Mouse (Mus musculus) lung, embryonic 14.5 days (tissue): Measurements from ENCODE around the gene Gsg1l. TPM values are rescaled to one million over a fixed set of nuclear protein-coding genes. Genes with fewer than 3 reads are reported as not detected.
A peak's percentile ranks its signal among the peaks of the same experiment; 100 is the strongest.

ENCODE experiments used
- ATAC-seq: fragments of 200-750 bp; cut with Nextera tagmentation; 2 replicates; pipeline ENCODE4 v1.8.0; 2017; ENCODE audit warnings: mild to moderate bottlenecking, moderate TSS enrichment, moderate library complexity; ENCODE audit not compliant: insufficient read depth
- DNase-seq: peaks from one replicate; pipeline ENCODE4 v3.0.0-alpha.2; 2015
- H3K27ac ChIP-seq: fragments of 300-500 bp; sonication (generic); 2 replicates; pipeline ENCODE4 v1.5.1; 2014; ENCODE audit warnings: low read depth, mild to moderate bottlenecking, moderate library complexity
- H3K27me3 ChIP-seq: fragments of 300-500 bp; sonication (generic); 2 replicates; pipeline ENCODE4 v1.6.1; 2014; ENCODE audit warnings: low read length, control low read depth; ENCODE audit not compliant: insufficient read depth
- H3K36me3 ChIP-seq: fragments of 300-500 bp; sonication (generic); 2 replicates; pipeline ENCODE4 v1.6.1; 2014; ENCODE audit warnings: control low read depth; ENCODE audit not compliant: insufficient read depth
- H3K4me1 ChIP-seq: fragments of 300-500 bp; sonication (generic); 2 replicates; pipeline ENCODE4 v1.6.1; 2014; ENCODE audit warnings: antibody characterized with exemption, control low read depth; ENCODE audit not compliant: insufficient read depth
- H3K4me2 ChIP-seq: fragments of 300-500 bp; sonication (generic); 2 replicates; pipeline ENCODE4 v1.6.1; 2014; ENCODE audit warnings: mild to moderate bottlenecking
- H3K4me3 ChIP-seq: fragments of 300-500 bp; sonication (generic); 2 replicates; pipeline ENCODE4 v1.5.1; 2014; ENCODE audit warnings: low read depth, low read length
- H3K9ac ChIP-seq: fragments of 300-500 bp; sonication (generic); 2 replicates; pipeline ENCODE4 v1.6.1; 2014
- H3K9me3 ChIP-seq: fragments of 300-500 bp; sonication (generic); 2 replicates; pipeline ENCODE4 v1.6.1; 2016; ENCODE audit warnings: low read depth, low read length, control low read depth
- CTCF ChIP-seq: IDR thresholded peaks from 2 replicates; pipeline ENCODE4 v1.5.1; 2016; ENCODE audit warnings: antibody characterized with exemption, low read depth
- WGBS: fragments of 180-500 bp; shearing (Covaris S2); extraction: QIAGEN DNeasy Blood & Tissue Kit; methylation state at CpG from one replicate; pipeline ENCODE4 v1.1.7; 2014; 5-methylcytosine and 5-hydroxymethylcytosine counted together
- polyA plus RNA-seq: library from polyadenylated mRNA; unstranded; fragments of >200 nt; fragmentation: Nextera tagmentation; extraction: Ambion mirVana; gene quantifications from 2 replicates; pipeline ENCODE4 v1.2.1, GENCODE M21; 2014

Gsg1l gene
- polyA plus RNA-seq, 1 experiment from 2014 or later = 3.3 TPM

GRCm38 (mm10) chr7:126032776-126033209 is 49.4 kb downstream of the Gsg1l start:
- TF ChIP-seq CTCF = no peak
- WGBS = 70% methylated on average over 5 of the region's 5 CpGs
- Histone ChIP-seq H3K4me1 (peaks cover 3% of the 10 kb centered on the region; the same call in 1 of the 2 replicates), H3K4me3 (no peak overlapping the region), H3K9me3 (no peaks in the 10 kb centered on the region), H3K36me3 (no peaks in the 10 kb centered on the region), H3K4me2 (no peak overlapping the region), H3K27me3 (no peaks in the 10 kb centered on the region), H3K9ac (no peak overlapping the region), H3K27ac (peak overlapping the region; percentile 4; the same call in 1 of the 2 replicates)
- DNase-seq (no peak), ATAC-seq (no peak)

GRCm38 (mm10) chr7:126032365-126032755 is 49.9 kb downstream of the Gsg1l start:
- Histone ChIP-seq H3K4me1 (0 out of 2 replicates have a peak, but pooled peaks cover 2% of the 10 kb centered on the region), H3K27ac (peak overlapping the region; percentile 4; the same call in 1 of the 2 replicates), H3K36me3 (no peaks in the 10 kb centered on the region), H3K27me3 (no peaks in the 10 kb centered on the region), H3K4me2 (no peak overlapping the region), H3K4me3 (no peak overlapping the region), H3K9ac (no peak overlapping the region), H3K9me3 (no peaks in the 10 kb centered on the region)
- DNase-seq (no peak), ATAC-seq (no peak)
- no peak for TF ChIP-seq CTCF
- WGBS = 80% methylated on average over 3 of the region's 3 CpGs

DNA sequence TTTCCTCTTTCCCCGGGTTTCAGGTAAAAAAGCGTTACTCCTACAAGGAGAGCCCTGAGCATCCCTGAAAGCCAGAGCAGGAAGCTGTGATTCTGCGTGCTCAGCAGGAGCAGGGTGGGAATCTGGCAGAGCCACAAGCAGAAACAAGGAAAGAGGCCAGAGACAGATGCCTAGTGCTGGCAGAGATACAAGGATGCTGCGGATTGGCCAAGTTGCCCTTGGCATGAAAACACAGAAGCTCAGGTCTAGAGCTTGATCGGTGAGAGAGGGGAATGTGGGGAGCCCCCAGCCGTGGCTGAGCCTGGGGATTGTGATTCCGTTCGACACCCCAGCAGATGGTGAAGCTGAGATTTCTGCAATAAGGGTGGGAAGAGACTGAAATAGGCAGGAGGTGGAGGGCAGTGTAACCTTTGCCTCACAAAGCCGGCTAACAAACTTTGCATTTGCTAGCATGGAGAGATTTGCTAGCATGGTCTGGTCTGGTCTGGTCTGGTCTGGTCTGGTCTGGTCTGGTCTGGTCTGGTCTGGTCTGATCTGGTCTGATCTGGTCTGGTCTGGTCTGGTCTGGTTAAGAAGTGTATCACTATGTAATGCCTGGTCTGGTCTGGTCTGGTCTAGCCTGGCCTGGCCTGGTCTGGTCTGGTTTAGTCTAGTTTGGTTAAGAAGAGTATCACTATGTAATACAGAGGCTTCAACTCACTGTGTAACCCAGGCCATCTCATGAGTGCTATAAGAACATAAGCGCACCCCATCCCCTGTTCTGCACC is 50.4 kb downstream of the Gsg1l start:
- no peaks in the 10 kb centered on the region for H3K27me3 ChIP-seq
- H3K9me3 ChIP-seq = no peaks in the 10 kb centered on the region
- 0 out of 2 replicates have a peak, but pooled peaks cover 2% of the 10 kb centered on the region for H3K4me1 ChIP-seq
- no peak for DNase-seq
- H3K36me3 ChIP-seq = no peaks in the 10 kb centered on the region
- H3K4me2 ChIP-seq = no peak overlapping the region
- 69% methylated on average over 10 of the region's 10 CpGs for WGBS
- H3K4me3 ChIP-seq = no peak overlapping the region
- H3K9ac ChIP-seq = no peak overlapping the region
- no peak overlapping the region for H3K27ac ChIP-seq
- ATAC-seq = 0 out of 2 replicates have a peak, but pooled peaks have one; percentile 30
- no peak for TF ChIP-seq CTCF

DNA sequence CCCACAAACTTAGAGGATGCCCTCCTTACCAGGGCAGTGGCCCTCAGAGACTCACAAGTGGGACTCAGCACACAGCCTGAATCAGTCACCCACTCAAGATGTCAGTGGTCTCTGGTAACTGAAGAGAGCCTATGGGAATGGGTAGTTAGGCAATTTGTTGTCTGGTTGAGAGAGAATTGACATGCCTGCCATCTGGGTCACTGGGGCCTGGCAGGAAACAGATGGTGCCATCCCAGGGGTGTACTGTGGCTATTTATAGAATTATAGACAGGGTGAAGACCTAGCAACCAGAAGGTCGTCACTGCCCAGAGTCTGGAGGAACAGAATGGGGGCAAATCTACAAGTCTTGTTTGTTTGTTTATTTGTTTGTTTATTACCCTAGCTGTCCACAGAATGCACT is 54.8 kb downstream of the Gsg1l start:
- Histone ChIP-seq H3K9me3 (no peaks in the 10 kb centered on the region), H3K9ac (no peak overlapping the region), H3K36me3 (no peaks in the 10 kb centered on the region), H3K4me3 (no peak overlapping the region), H3K27ac (no peak overlapping the region), H3K4me1 (no peaks in the 10 kb centered on the region), H3K4me2 (no peak overlapping the region), H3K27me3 (no peaks in the 10 kb centered on the region)
- WGBS = 44% methylated on average over 1 of the region's 1 CpGs
- DNase-seq = no peak
- ATAC-seq = no peak
- TF ChIP-seq CTCF = no peak

GRCm38 (mm10) chr7:126026600-126026999 is 55.6 kb downstream of the Gsg1l start:
- H3K36me3 ChIP-seq = no peaks in the 10 kb centered on the region
- H3K27ac ChIP-seq = no peak overlapping the region
- TF ChIP-seq CTCF = peak; percentile 53
- ATAC-seq = no peak
- no peaks in the 10 kb centered on the region for H3K27me3 ChIP-seq
- H3K4me1 ChIP-seq = no peaks in the 10 kb centered on the region
- DNase-seq = peak; percentile 50
- no peaks in the 10 kb centered on the region for H3K9me3 ChIP-seq
- H3K4me2 ChIP-seq = no peak overlapping the region
- H3K4me3 ChIP-seq = no peak overlapping the region
- no peak overlapping the region for H3K9ac ChIP-seq
- WGBS = 55% methylated on average over 5 of the region's 5 CpGs

GRCm38 (mm10) chr7:126019966-126020365 is 62.2 kb downstream of the Gsg1l start:
- no peaks in the 10 kb centered on the region for H3K36me3 ChIP-seq
- no peak overlapping the region for H3K9ac ChIP-seq
- H3K4me1 ChIP-seq = no peaks in the 10 kb centered on the region
- no peaks in the 10 kb centered on the region for H3K9me3 ChIP-seq
- no peak overlapping the region for H3K4me3 ChIP-seq
- H3K4me2 ChIP-seq = no peak overlapping the region
- ATAC-seq (peak; percentile 47; the same call in 1 of the 2 replicates), DNase-seq (peak; percentile 45)
- 43% methylated on average over 6 of the region's 6 CpGs for WGBS
- H3K27ac ChIP-seq = no peak overlapping the region
- no peaks in the 10 kb centered on the region for H3K27me3 ChIP-seq
- no peak for TF ChIP-seq CTCF

DNA sequence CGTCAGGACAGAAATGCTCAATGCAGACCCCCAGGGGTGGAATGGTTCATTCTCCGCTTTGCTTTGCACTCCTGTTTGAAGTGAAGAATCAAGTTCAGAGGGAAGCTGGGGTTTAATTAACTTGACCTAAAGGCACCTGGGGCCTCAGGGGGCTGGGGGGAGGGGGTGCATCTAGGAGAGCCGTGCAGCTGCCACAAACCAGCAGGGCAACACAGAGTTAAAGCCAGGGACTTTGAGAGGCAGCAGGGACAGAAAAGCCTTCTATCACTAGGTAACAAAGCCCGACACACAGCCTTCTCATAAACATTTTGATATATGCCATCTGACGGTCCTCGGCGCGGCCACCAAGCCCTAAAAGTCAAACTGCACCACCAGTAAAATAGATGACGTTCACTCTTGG is 62.9 kb downstream of the Gsg1l start:
- DNase-seq = no peak

More for the DNA sequence above, 62.9 kb downstream of the Gsg1l start:
- H3K4me2 ChIP-seq = no peak overlapping the region
- no peak overlapping the region for H3K4me3 ChIP-seq
- no peaks in the 10 kb centered on the region for H3K27me3 ChIP-seq
- no peak overlapping the region for H3K9ac ChIP-seq
- no peaks in the 10 kb centered on the region for H3K4me1 ChIP-seq
- ATAC-seq = no peak
- WGBS = 33% methylated on average over 9 of the region's 9 CpGs
- no peaks in the 10 kb centered on the region for H3K36me3 ChIP-seq
- no peak for TF ChIP-seq CTCF
- no peaks in the 10 kb centered on the region for H3K9me3 ChIP-seq
- no peak overlapping the region for H3K27ac ChIP-seq
